In the genomic region with DNA sequence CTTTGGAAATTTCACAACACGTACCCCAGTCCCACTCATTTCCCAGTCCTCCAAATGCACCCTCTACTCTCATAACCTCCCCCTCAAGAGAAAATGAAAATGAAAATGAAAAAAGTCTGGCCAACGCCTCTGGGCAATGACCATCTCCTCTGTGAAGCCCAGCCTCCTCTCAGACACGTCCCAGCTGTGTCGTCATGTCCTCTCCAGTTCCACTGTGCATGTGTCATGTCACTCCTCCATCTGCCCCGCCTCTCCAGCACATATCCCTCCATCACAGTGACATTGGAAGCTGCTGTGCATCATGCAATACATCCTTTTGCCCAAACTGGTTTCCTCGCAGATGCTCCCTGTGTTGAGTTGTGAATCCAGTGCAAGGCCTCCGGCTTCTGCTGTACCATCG, we compare ENCODE assay signal across 16 mouse cellular contexts.
"Had no signal": no experiment of that assay in that cellular context is flagged by ENCODE, and none has a peak within 500 bp of the region (broad histone marks: within the 10 kb centered on the region; RNA-seq: fewer than 3 reads in every experiment).

No protein-coding gene starts in this region.

- ATAC-seq: intestine, embryonic 15.5 days; liver, postnatal 0 days; midbrain, embryonic 15.5 days had no signal

- DNase-seq: kidney, adult 2 months; kidney, postnatal 36 days; liver; liver, embryonic 13.5 days; liver, postnatal 0 days; retina, postnatal 1 day; right cerebral cortex, postnatal 4 days; spleen, adult 18-20 months; thymus, postnatal 4 days had no signal

- H3K4me1 ChIP-seq: intestine, embryonic 15.5 days; kidney, embryonic 15.5 days; liver, embryonic 13.5 days; midbrain, embryonic 15.5 days; neural tube, embryonic 13.5 days had no signal

- H3K27ac ChIP-seq: intestine, embryonic 15.5 days; kidney, embryonic 15.5 days; layer of hippocampus, adult 2 months; limb, embryonic 12.5 days; liver, embryonic 13.5 days; midbrain, embryonic 15.5 days; neural tube, embryonic 13.5 days had no signal

- H3K4me2 ChIP-seq: intestine, embryonic 15.5 days; kidney, embryonic 15.5 days; limb, embryonic 12.5 days; liver, embryonic 13.5 days; midbrain, embryonic 11.5 days; midbrain, embryonic 15.5 days; neural tube, embryonic 13.5 days had no signal

- H3K4me3 ChIP-seq: intestine, embryonic 15.5 days; kidney, embryonic 15.5 days; layer of hippocampus, adult 2 months; limb, embryonic 12.5 days; liver, embryonic 13.5 days; midbrain, embryonic 15.5 days; neural tube, embryonic 13.5 days had no signal

- H3K27me3 ChIP-seq: intestine, embryonic 15.5 days; kidney, embryonic 15.5 days; limb, embryonic 12.5 days; liver, embryonic 13.5 days; midbrain, embryonic 15.5 days; neural tube, embryonic 13.5 days had no signal

- H3K36me3 ChIP-seq: intestine, embryonic 15.5 days; kidney, embryonic 15.5 days; limb, embryonic 12.5 days; liver, embryonic 13.5 days; midbrain, embryonic 15.5 days; neural tube, embryonic 13.5 days had no signal

- H3K9me3 ChIP-seq: intestine, embryonic 15.5 days; kidney, embryonic 15.5 days; limb, embryonic 12.5 days; liver, embryonic 13.5 days; midbrain, embryonic 15.5 days; neural tube, embryonic 13.5 days had no signal

- H3K9ac ChIP-seq: intestine, embryonic 15.5 days; kidney, embryonic 15.5 days; limb, embryonic 12.5 days; liver, embryonic 13.5 days; liver, postnatal 0 days; midbrain, embryonic 15.5 days; neural tube, embryonic 13.5 days had no signal
